Mouse (Mus musculus) ES-E14 (cell line): ENCODE results near the gene Atp5mpl. TPM values are rescaled to one million over a fixed set of nuclear protein-coding genes. Genes with fewer than 3 reads are reported as not detected.

Experiments used
- DNase-seq: peaks from one replicate; pipeline ENCODE4 v3.0.0-alpha.2; 2013; ENCODE audit warnings: low read depth, low spot score
- H3K27ac ChIP-seq: 2 replicates; pipeline ENCODE4 v1.5.1; 2012; ENCODE audit warnings: low read depth, mild to moderate bottlenecking, low read length, moderate library complexity, mixed read lengths; ENCODE audit not compliant: poor library complexity, insufficient read depth, severe bottlenecking
- H3K36me3 ChIP-seq: 2 replicates; pipeline ENCODE4 v1.6.1; 2012; ENCODE audit warnings: mild to moderate bottlenecking, low read length, moderate library complexity, mixed read lengths; ENCODE audit not compliant: control insufficient read depth, poor library complexity, insufficient read depth, severe bottlenecking
- H3K4me1 ChIP-seq, 2 experiments: fragments of 150-350 bp in 1 of 2; sonication (generic) in 1 of 2; 2 replicates each; pipeline ENCODE4 v1.6.1; 2012; ENCODE audit warnings: low read length in 2 of 2, mild to moderate bottlenecking in 1 of 2, mixed read lengths in 1 of 2; ENCODE audit not compliant: control insufficient read depth in 2 of 2, insufficient read depth in 2 of 2, poor library complexity in 1 of 2
- H3K4me3 ChIP-seq, 2 experiments: fragments of 150-350 bp in 1 of 2; sonication (generic) in 1 of 2; 2 replicates each; pipeline ENCODE4 v1.5.1; 2012; ENCODE audit warnings: low read length in 2 of 2, low read depth in 1 of 2, mild to moderate bottlenecking in 1 of 2, mixed read lengths in 1 of 2; ENCODE audit not compliant: insufficient read depth in 1 of 2, poor library complexity in 1 of 2, severe bottlenecking in 1 of 2
- H3K9ac ChIP-seq: 2 replicates; pipeline ENCODE4 v1.6.1; 2012; ENCODE audit warnings: low read depth, mild to moderate bottlenecking, low read length, mixed read lengths; ENCODE audit not compliant: poor library complexity, insufficient read depth, severe bottlenecking
- H3K9me3 ChIP-seq: fragments of 150-350 bp; sonication (generic); 2 replicates; pipeline ENCODE4 v1.6.1; 2012; ENCODE audit warnings: low read depth, mild to moderate bottlenecking, low read length; ENCODE audit not compliant: control insufficient read depth, insufficient read depth
- CHD2 ChIP-seq: IDR thresholded peaks from 2 replicates; pipeline ENCODE4 v1.6.1; 2014; ENCODE audit warnings: mild to moderate bottlenecking, low read depth, low read length, inconsistent platforms
- HCFC1 ChIP-seq: IDR thresholded peaks from 2 replicates; pipeline ENCODE4 v1.6.1; 2012; ENCODE audit warnings: low read length, inconsistent platforms, borderline replicate concordance; ENCODE audit not compliant: insufficient read depth
- MAFK ChIP-seq: IDR thresholded peaks from 2 replicates; pipeline ENCODE4 v1.6.1; 2014; ENCODE audit warnings: mild to moderate bottlenecking, low read depth, low read length, inconsistent platforms; ENCODE audit not compliant: insufficient read depth
- ZC3H11A ChIP-seq: IDR thresholded peaks from 2 replicates; pipeline ENCODE4 v1.6.1; 2012; ENCODE audit warnings: low read depth, mild to moderate bottlenecking, inconsistent platforms, low read length, borderline replicate concordance
- ZNF384 ChIP-seq: IDR thresholded peaks from 2 replicates; pipeline ENCODE4 v1.6.1; 2012; ENCODE audit warnings: low read depth, low read length, inconsistent platforms
- in situ Hi-C, 2 experiments: fragments of 600-800 bp; cut with MboI; formaldehyde crosslinking; loops; one replicate each; pipeline ENCODE4 v1.15.1; 2025; ENCODE audit warnings: low sequenced_read_pairs in 2 of 2, inconsistent platforms in 1 of 2; ENCODE audit not compliant: unreplicated experiment in 2 of 2
- total RNA-seq: library from RNA; depleted of rRNA; stranded (reverse); fragments of 300-350 nt; gene quantifications from 2 replicates; pipeline ENCODE4 v1.2.3, GENCODE M21; 2012

The Atp5mpl gene
- total RNA-seq, 1 experiment: 297 TPM

DNA sequence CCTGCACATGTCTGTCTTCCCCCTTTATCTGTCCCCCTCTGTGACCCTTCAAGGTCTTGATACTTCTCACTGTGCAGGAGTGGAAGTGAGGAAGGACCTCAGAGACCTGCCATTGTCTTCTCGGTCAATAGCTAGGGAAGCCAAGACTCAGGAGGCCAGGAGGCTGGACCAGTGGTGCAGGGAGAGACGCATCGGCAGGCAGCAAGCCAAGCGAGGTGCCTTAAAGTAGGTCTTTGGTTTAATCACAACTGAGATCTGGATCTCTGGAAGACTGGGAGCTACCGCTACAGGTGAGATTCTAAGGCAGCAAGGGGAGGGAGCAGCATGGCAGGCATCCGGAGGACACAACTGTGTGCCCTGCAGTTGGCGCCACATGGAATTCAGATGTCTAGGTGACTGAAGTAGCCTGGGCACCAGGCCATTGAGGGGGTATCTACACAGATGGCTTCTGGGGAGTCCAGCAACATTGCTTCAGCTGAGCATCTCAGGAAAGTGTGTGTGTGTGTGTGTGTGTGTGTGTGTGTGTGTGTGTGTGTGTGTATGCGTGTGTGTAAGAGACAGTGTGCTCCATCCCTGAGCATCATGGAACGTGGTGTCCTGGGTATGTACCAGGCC lies 35.3 kb downstream of the Atp5mpl start:
- no peak for TF ChIP-seq MAFK
- TF ChIP-seq ZC3H11A: no peak
- no peak for TF ChIP-seq HCFC1
- no peak for TF ChIP-seq CHD2
- TF ChIP-seq ZNF384: no peak
- in situ Hi-C loops: no loop called here
- H3K27ac ChIP-seq: no peak overlapping the region
- no peak overlapping the region for H3K9ac ChIP-seq
- H3K4me3 ChIP-seq: no peak overlapping the region
- H3K4me1 ChIP-seq: peaks cover 4% of the 10 kb centered on the region in 2 experiments; a peak in 3 of 4 replicates
- H3K36me3 ChIP-seq: no peaks in the 10 kb centered on the region
- no peak for DNase-seq
- H3K9me3 ChIP-seq: no peaks in the 10 kb centered on the region

DNA sequence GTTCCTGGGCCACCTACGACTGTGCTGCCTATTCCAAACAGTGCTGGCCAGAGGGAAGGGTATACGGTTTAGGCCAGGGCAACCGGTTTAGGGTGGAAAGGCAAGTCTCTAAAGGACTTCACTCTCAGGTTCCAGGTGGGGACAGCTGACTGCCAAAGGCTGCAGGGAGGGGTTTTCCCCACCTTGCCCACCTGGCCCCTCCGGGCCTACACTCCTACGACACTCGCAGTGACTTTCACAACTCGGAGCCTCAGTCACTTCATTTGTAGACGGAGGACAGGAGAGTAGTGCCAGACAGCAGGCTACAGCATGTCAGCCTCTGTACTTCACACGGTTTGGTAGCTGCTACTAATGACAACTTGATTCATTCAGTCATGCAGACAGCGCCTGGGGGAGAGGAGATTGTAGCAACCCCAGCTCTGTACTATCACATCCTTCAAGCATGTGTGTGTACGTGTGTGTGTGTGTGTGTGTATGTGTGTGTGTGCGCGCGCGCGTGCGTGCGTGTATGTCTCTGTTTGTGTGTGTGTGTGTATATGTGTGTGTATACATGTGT lies 38.3 kb downstream of the Atp5mpl start:
- in situ Hi-C loops: no loop called here
- no peak overlapping the region for H3K4me3 ChIP-seq
- no peak overlapping the region for H3K9ac ChIP-seq
- no peaks in the 10 kb centered on the region for H3K36me3 ChIP-seq
- H3K4me1 ChIP-seq: peaks cover 1 to 2% of the 10 kb centered on the region in 2 experiments; a peak in 1 of 4 replicates
- DNase-seq: no peak
- no peak for TF ChIP-seq HCFC1
- no peak for TF ChIP-seq ZNF384
- TF ChIP-seq CHD2: no peak
- no peak for TF ChIP-seq MAFK
- no peak for TF ChIP-seq ZC3H11A
- H3K9me3 ChIP-seq: no peaks in the 10 kb centered on the region
- no peak overlapping the region for H3K27ac ChIP-seq

DNA sequence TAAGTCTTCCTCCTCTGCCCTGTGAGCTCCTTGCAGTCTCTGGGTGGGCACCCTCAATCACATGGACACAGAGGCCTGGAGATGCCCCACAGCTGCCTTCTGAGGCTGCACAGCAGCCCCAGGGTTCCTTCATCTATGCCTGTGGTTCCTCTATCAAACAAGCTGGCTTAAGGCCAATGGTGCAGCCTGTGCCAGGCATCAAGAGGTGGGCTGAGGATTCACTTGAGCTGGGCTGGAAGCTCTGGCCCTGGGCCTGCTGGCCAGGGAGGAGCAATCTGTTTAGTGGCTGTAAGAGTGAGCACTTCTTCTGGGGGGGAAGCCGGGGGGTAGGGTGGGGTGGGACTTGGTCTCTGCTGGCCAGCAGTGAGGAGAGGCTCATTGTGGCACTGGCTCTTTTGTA lies 39.4 kb downstream of the Atp5mpl start:
- in situ Hi-C loops: no loop called here
- Histone ChIP-seq H3K9me3 (no peaks in the 10 kb centered on the region), H3K36me3 (no peaks in the 10 kb centered on the region), H3K9ac (no peak overlapping the region), H3K27ac (no peak overlapping the region), H3K4me1 (no peaks in the 10 kb centered on the region), H3K4me3 (no peak overlapping the region)
- no peak for DNase-seq
- TF ChIP-seq CHD2: no peak
- TF ChIP-seq HCFC1: no peak
- no peak for TF ChIP-seq ZC3H11A
- no peak for TF ChIP-seq MAFK
- TF ChIP-seq ZNF384: no peak

DNA sequence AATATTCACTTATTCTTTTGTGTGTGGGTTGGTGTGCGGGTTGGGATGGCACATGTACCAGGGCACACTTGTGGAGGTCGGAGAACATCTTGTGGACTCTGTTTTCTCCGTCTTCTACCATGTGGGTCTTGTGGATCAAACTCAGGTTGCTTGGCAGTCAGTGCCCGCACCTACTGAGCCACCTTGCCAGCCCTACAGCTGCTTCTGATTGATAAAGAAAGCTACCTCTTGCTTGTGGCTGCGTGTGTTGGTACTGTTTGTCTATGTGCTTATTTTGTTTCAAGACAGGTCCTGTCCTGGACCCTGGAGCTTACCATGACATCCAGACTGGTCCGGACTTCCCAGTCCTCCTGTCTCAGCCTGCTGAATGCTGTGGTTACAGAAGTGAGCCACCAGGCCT lies 43.7 kb downstream of the Atp5mpl start:
- H3K4me1 ChIP-seq: no peaks in the 10 kb centered on the region
- no peak overlapping the region for H3K27ac ChIP-seq
- H3K9me3 ChIP-seq: no peaks in the 10 kb centered on the region
- TF ChIP-seq CHD2: no peak
- TF ChIP-seq ZC3H11A: no peak
- TF ChIP-seq ZNF384: no peak
- TF ChIP-seq HCFC1: no peak
- TF ChIP-seq MAFK: no peak
- no peak for DNase-seq
- no peak overlapping the region for H3K4me3 ChIP-seq
- no peaks in the 10 kb centered on the region for H3K36me3 ChIP-seq
- H3K9ac ChIP-seq: no peak overlapping the region
- in situ Hi-C loops: no loop called here

DNA sequence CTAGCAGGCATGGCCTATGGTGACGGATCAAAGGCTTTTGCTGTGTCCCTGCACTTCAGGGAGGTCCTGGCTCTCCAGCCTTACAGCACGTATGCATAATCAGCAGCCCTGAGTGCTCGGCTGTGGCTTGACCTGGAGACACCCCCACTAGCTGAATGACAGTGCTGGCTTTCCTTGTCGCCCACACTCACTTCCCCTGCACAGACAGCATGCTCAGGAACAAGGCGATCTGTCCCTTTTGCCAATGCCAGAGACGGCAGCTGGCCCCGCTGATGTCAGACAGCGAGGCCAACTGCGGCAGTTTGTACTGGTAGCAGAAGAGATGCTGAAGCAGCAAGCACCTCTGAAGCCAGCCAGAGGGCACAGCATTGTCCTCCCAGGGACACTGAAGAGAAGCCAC lies 46.7 kb downstream of the Atp5mpl start:
- no peak overlapping the region for H3K9ac ChIP-seq
- no peak overlapping the region for H3K27ac ChIP-seq
- TF ChIP-seq ZC3H11A: no peak
- no peak for TF ChIP-seq HCFC1
- no peak for TF ChIP-seq ZNF384
- TF ChIP-seq CHD2: no peak
- TF ChIP-seq MAFK: no peak
- in situ Hi-C loops: no loop called here
- H3K36me3 ChIP-seq: no peaks in the 10 kb centered on the region
- no peak for DNase-seq
- no peaks in the 10 kb centered on the region for H3K9me3 ChIP-seq
- no peaks in the 10 kb centered on the region for H3K4me1 ChIP-seq
- H3K4me3 ChIP-seq: no peak overlapping the region
